Mouse (Mus musculus) ES-E14 (cell line): ENCODE measurements at regions not wholly inside any gene's neighbourhood (a gene's known extent, or its start where the extent isn't known, plus 50 kb on each side); places are given as distances from the start of the nearest gene placed in this dataset.

Experiments
- DNase-seq: peaks from one replicate; pipeline ENCODE4 v3.0.0-alpha.2; 2013; ENCODE audit warnings: low read depth, low spot score
- H3K27ac ChIP-seq: 2 replicates; pipeline ENCODE4 v1.5.1; 2012; ENCODE audit warnings: low read depth, mild to moderate bottlenecking, low read length, moderate library complexity, mixed read lengths; ENCODE audit not compliant: poor library complexity, insufficient read depth, severe bottlenecking
- H3K36me3 ChIP-seq: 2 replicates; pipeline ENCODE4 v1.6.1; 2012; ENCODE audit warnings: mild to moderate bottlenecking, low read length, moderate library complexity, mixed read lengths; ENCODE audit not compliant: control insufficient read depth, poor library complexity, insufficient read depth, severe bottlenecking
- H3K4me1 ChIP-seq, 2 experiments: fragments of 150-350 bp in 1 of 2; sonication (generic) in 1 of 2; 2 replicates each; pipeline ENCODE4 v1.6.1; 2012; ENCODE audit warnings: low read length in 2 of 2, mild to moderate bottlenecking in 1 of 2, mixed read lengths in 1 of 2; ENCODE audit not compliant: control insufficient read depth in 2 of 2, insufficient read depth in 2 of 2, poor library complexity in 1 of 2
- H3K4me3 ChIP-seq, 2 experiments: fragments of 150-350 bp in 1 of 2; sonication (generic) in 1 of 2; 2 replicates each; pipeline ENCODE4 v1.5.1; 2012; ENCODE audit warnings: low read length in 2 of 2, low read depth in 1 of 2, mild to moderate bottlenecking in 1 of 2, mixed read lengths in 1 of 2; ENCODE audit not compliant: insufficient read depth in 1 of 2, poor library complexity in 1 of 2, severe bottlenecking in 1 of 2
- H3K9ac ChIP-seq: 2 replicates; pipeline ENCODE4 v1.6.1; 2012; ENCODE audit warnings: low read depth, mild to moderate bottlenecking, low read length, mixed read lengths; ENCODE audit not compliant: poor library complexity, insufficient read depth, severe bottlenecking
- H3K9me3 ChIP-seq: fragments of 150-350 bp; sonication (generic); 2 replicates; pipeline ENCODE4 v1.6.1; 2012; ENCODE audit warnings: low read depth, mild to moderate bottlenecking, low read length; ENCODE audit not compliant: control insufficient read depth, insufficient read depth
- CHD2 ChIP-seq: IDR thresholded peaks from 2 replicates; pipeline ENCODE4 v1.6.1; 2014; ENCODE audit warnings: mild to moderate bottlenecking, low read depth, low read length, inconsistent platforms
- HCFC1 ChIP-seq: IDR thresholded peaks from 2 replicates; pipeline ENCODE4 v1.6.1; 2012; ENCODE audit warnings: low read length, inconsistent platforms, borderline replicate concordance; ENCODE audit not compliant: insufficient read depth
- MAFK ChIP-seq: IDR thresholded peaks from 2 replicates; pipeline ENCODE4 v1.6.1; 2014; ENCODE audit warnings: mild to moderate bottlenecking, low read depth, low read length, inconsistent platforms; ENCODE audit not compliant: insufficient read depth
- ZC3H11A ChIP-seq: IDR thresholded peaks from 2 replicates; pipeline ENCODE4 v1.6.1; 2012; ENCODE audit warnings: low read depth, mild to moderate bottlenecking, inconsistent platforms, low read length, borderline replicate concordance
- ZNF384 ChIP-seq: IDR thresholded peaks from 2 replicates; pipeline ENCODE4 v1.6.1; 2012; ENCODE audit warnings: low read depth, low read length, inconsistent platforms
- in situ Hi-C, 2 experiments: fragments of 600-800 bp; cut with MboI; formaldehyde crosslinking; loops; one replicate each; pipeline ENCODE4 v1.15.1; 2025; ENCODE audit warnings: low sequenced_read_pairs in 2 of 2, inconsistent platforms in 1 of 2; ENCODE audit not compliant: unreplicated experiment in 2 of 2

DNA sequence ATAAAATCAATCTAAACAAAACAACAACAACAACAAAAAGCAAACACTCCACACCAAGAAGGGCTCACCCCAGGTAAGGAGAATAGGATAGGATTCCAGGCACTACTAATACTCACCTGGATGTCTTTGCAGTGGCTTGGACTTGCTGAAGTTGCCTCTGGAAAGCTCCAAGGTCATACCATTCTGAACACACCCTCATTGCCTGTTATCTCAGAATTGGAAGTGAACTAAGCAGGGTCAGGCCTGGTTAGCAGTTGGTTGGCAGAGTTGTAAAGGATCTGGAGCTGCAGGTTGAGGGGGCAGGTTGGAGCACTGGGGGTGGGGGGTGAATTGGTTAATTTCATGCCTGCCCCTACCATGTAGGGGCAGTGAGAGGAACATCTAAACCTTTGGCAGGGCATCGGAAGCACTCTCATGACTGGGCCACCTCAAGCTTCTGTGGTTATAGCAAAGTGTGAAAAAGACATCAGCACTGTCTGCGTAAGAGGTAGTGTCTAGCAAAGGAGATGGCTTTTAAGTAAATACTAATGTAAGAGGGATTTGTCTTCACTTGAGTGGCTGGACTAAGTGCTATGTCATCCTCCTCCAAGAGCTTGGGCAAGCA lies 169.5 kb downstream of the Cd47 start:
- H3K36me3 ChIP-seq: no peaks in the 10 kb centered on the region
- DNase-seq: no peak
- no peaks in the 10 kb centered on the region for H3K4me1 ChIP-seq
- H3K9me3 ChIP-seq: no peaks in the 10 kb centered on the region
- no peak for TF ChIP-seq CHD2
- TF ChIP-seq HCFC1: no peak
- no peak for TF ChIP-seq ZC3H11A
- TF ChIP-seq ZNF384: no peak
- no peak for TF ChIP-seq MAFK
- H3K9ac ChIP-seq: no peak overlapping the region
- in situ Hi-C loops: no loop called here
- H3K27ac ChIP-seq: no peak overlapping the region
- no peak overlapping the region for H3K4me3 ChIP-seq

GRCm38 (mm10) chr16:49970297-49970804 lies 170.0 kb downstream of the Cd47 start:
- Histone ChIP-seq H3K4me1 (no peaks in the 10 kb centered on the region), H3K36me3 (no peaks in the 10 kb centered on the region), H3K4me3 (no peak overlapping the region), H3K9ac (no peak overlapping the region), H3K9me3 (no peaks in the 10 kb centered on the region), H3K27ac (no peak overlapping the region)
- no peak for DNase-seq
- TF ChIP-seq CHD2 (no peak), ZC3H11A (no peak), MAFK (no peak), HCFC1 (no peak), ZNF384 (no peak)
- in situ Hi-C loops: no loop called here

- H3K36me3 ChIP-seq: no peaks in the 10 kb centered on the region
- H3K9me3 ChIP-seq: no peaks in the 10 kb centered on the region
- TF ChIP-seq CHD2 (no peak), ZC3H11A (no peak), ZNF384 (no peak), HCFC1 (no peak), MAFK (no peak)
- in situ Hi-C loops: no loop called here
- H3K9ac ChIP-seq: no peak overlapping the region
- H3K4me3 ChIP-seq: no peak overlapping the region
- no peak overlapping the region for H3K27ac ChIP-seq
- H3K4me1 ChIP-seq: no peaks in the 10 kb centered on the region
- no peak for DNase-seq
Observed at GRCm38 (mm10) chr16:49971141-49971555, 170.8 kb downstream of the Cd47 start.

GRCm38 (mm10) chr16:49977276-49977675 lies 176.9 kb downstream of the Cd47 start:
- no peaks in the 10 kb centered on the region for H3K4me1 ChIP-seq
- TF ChIP-seq ZC3H11A: no peak
- TF ChIP-seq HCFC1: no peak
- no peak for TF ChIP-seq ZNF384
- H3K36me3 ChIP-seq: no peaks in the 10 kb centered on the region
- no peak for DNase-seq
- no peak overlapping the region for H3K4me3 ChIP-seq
- H3K9me3 ChIP-seq: no peaks in the 10 kb centered on the region
- no peak overlapping the region for H3K27ac ChIP-seq
- in situ Hi-C loops: no loop called here
- no peak overlapping the region for H3K9ac ChIP-seq
